Mouse (Mus musculus) G1E (cell line): ENCODE data around the gene Commd3.

ENCODE experiments used
- CTCF ChIP-seq: IDR thresholded peaks from 2 replicates; pipeline ENCODE4 v1.5.1; 2012; ENCODE audit warnings: low read depth, low read length, inconsistent platforms, mixed read lengths
- GATA1 ChIP-seq: IDR thresholded peaks from 2 replicates; pipeline ENCODE4 v1.6.1; 2012; ENCODE audit warnings: borderline replicate concordance, low read length, inconsistent platforms, mixed read lengths
- TAL1 ChIP-seq: conservative IDR thresholded peaks from 2 replicates; pipeline ENCODE4 v1.6.1; 2012; ENCODE audit warnings: low read depth, low read length, inconsistent platforms, mixed read lengths

DNA sequence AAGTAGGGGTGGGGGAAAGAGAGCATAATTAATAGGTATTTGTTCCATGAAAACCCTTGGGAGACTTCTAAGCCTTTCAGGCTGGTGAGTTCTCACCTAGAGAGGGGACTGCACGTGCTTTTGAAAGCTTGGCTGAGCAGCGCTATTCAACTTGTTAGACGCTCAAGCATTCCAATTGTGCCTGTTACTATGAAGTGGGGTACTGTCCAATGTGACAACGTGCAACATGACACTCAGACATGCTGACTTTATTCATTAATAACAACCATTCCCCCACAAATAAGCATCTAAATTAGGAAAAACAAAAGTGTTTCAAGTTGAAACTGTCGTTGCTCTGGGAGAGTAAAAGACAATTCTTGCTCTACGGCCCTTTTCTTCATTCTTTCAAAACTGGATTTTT, 1.1 kb upstream of the Commd3 start:
- no peak for TF ChIP-seq CTCF
- no peak for TF ChIP-seq TAL1
- TF ChIP-seq GATA1 = no peak
